Mouse (Mus musculus) liver, embryonic 11.5 days (tissue): Measurements from ENCODE around the gene Eid3. TPM values are rescaled to one million over a fixed set of nuclear protein-coding genes. Genes with fewer than 3 reads are reported as not detected.

Source experiments
- ATAC-seq: fragments of 200-750 bp; cut with Nextera tagmentation; replicated peaks from 2 replicates; pipeline ENCODE4 v1.8.0; 2017; ENCODE audit warnings: moderate number of reproducible peaks, mild to moderate bottlenecking, moderate TSS enrichment, moderate library complexity; ENCODE audit not compliant: low FRiP score
- DNase-seq: peaks from one replicate; pipeline ENCODE4 v3.0.0-alpha.2; 2017; ENCODE audit warnings: low spot score
- H3K27ac ChIP-seq: fragments of 300-500 bp; sonication (generic); 2 replicates; pipeline ENCODE4 v1.5.1; 2014; ENCODE audit warnings: mild to moderate bottlenecking, low read depth, low read length, control low read depth
- H3K27me3 ChIP-seq: fragments of 300-500 bp; sonication (generic); replicated peaks from 2 replicates; pipeline ENCODE4 v1.6.1; 2014; ENCODE audit warnings: low read length, mixed read lengths; ENCODE audit not compliant: control insufficient read depth, insufficient read depth
- H3K36me3 ChIP-seq: fragments of 300-500 bp; sonication (generic); 2 replicates; pipeline ENCODE4 v1.6.1; 2014; ENCODE audit warnings: mild to moderate bottlenecking, low read length, moderate library complexity, mixed read lengths; ENCODE audit not compliant: control insufficient read depth, insufficient read depth
- H3K4me1 ChIP-seq: fragments of 300-500 bp; sonication (generic); replicated peaks from 2 replicates; pipeline ENCODE4 v1.6.1; 2014; ENCODE audit warnings: low read length, mixed read lengths; ENCODE audit not compliant: control insufficient read depth, insufficient read depth
- H3K4me2 ChIP-seq: fragments of 300-500 bp; sonication (generic); 2 replicates; pipeline ENCODE4 v1.6.1; 2014; ENCODE audit warnings: mild to moderate bottlenecking, control low read depth, moderate library complexity
- H3K4me3 ChIP-seq: fragments of 300-500 bp; sonication (generic); 2 replicates; pipeline ENCODE4 v1.5.1; 2014; ENCODE audit warnings: low read depth, low read length, control low read depth
- H3K9ac ChIP-seq: fragments of 300-500 bp; sonication (generic); 2 replicates; pipeline ENCODE4 v1.6.1; 2014; ENCODE audit warnings: low read depth, low read length, control low read depth
- H3K9me3 ChIP-seq: fragments of 300-500 bp; sonication (generic); 2 replicates; pipeline ENCODE4 v1.6.1; 2016; ENCODE audit warnings: low read length, inconsistent platforms, mixed read lengths; ENCODE audit not compliant: control insufficient read depth
- WGBS: fragments of 180-500 bp; shearing (Covaris S2); extraction: QIAGEN DNeasy Blood & Tissue Kit; methylation state at CpG from one replicate; pipeline ENCODE4 v1.1.7; 2014; 5-methylcytosine and 5-hydroxymethylcytosine counted together
- polyA plus RNA-seq: library from polyadenylated mRNA; unstranded; fragments of >200 nt; fragmentation: Nextera tagmentation; extraction: Ambion mirVana; gene quantifications from 2 replicates; pipeline ENCODE4 v1.2.1, GENCODE M21; 2014

Eid3 gene
- polyA plus RNA-seq, 1 experiment from 2014 or later, result 0.75 TPM

DNA sequence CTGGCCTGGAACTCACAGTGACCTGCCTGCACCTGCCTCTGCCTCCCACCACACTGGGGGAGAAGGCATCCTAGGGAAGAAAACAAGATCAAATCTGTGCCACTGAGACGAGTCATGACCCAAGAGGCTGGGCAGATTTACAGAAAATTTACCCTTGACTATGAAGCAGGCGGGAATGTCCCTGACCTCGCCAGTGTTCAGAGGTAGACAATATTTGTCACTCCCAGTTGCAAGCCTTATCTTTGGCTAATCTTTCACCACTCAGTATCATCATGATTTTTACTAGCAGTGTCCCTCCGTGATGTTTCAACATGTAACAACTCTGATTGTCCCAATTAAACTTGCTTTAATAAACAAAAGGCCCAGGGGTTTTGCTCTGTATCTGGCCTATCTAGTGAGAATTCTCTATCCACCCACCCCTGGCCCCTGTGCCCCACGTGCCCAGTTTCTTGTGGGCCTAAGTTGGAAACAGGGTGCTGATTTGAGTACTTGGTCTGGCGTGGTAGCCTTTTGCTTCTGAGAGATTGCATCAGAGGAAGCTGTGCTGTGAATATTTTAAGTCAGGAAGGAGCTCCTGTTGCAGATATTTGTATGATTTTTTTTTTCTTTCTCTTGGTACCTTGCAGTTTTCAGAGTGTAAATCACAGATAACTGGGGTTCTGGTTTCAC is 2.1 kb downstream of the Eid3 start:
- H3K9ac ChIP-seq, result no peak overlapping the region
- peaks cover 9% of the 10 kb centered on the region for H3K4me1 ChIP-seq
- H3K4me3 ChIP-seq, result no peak overlapping the region
- H3K27ac ChIP-seq, result no peak overlapping the region
- ATAC-seq (no peak), DNase-seq (no peak)
- peaks cover 27% of the 10 kb centered on the region for H3K36me3 ChIP-seq
- no peaks in the 10 kb centered on the region for H3K9me3 ChIP-seq
- H3K27me3 ChIP-seq, result no peaks in the 10 kb centered on the region
- WGBS, result 71% methylated on average over 6 of the region's 6 CpGs
- no peak overlapping the region for H3K4me2 ChIP-seq

DNA sequence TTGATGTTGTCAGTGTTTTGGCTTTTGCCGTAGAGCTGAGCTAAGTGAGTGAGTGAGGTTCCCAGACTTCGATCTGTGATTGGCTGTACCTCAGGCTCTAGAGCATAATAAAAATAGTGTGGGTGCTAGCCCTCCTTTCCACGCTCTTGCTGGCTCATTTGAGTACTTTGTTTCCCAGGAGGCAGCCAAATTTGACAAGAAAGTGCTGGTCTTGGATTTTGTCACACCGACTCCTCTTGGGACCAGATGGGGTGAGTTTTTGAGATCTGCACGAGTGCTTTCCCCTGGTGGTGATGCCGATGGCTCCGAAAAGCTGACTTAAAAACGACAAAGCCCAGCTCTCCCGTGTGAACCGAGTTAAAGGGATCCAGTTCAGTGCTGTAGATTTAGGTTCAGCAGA is 9.0 kb downstream of the Eid3 start:
- H3K36me3 ChIP-seq, result peaks cover 40% of the 10 kb centered on the region
- no peak for ATAC-seq
- 93% methylated on average over 10 of the region's 10 CpGs for WGBS
- H3K9me3 ChIP-seq, result no peaks in the 10 kb centered on the region
- no peak for DNase-seq
- H3K27ac ChIP-seq, result no peak overlapping the region
- H3K4me3 ChIP-seq, result no peak overlapping the region
- peaks cover 4% of the 10 kb centered on the region for H3K4me1 ChIP-seq
- H3K27me3 ChIP-seq, result no peaks in the 10 kb centered on the region
- no peak overlapping the region for H3K4me2 ChIP-seq
- H3K9ac ChIP-seq, result no peak overlapping the region

- 82% methylated on average over 16 of the region's 16 CpGs for WGBS
- Histone ChIP-seq H3K36me3 (peaks cover 44% of the 10 kb centered on the region), H3K27ac (no peak overlapping the region), H3K27me3 (no peaks in the 10 kb centered on the region), H3K4me3 (no peak overlapping the region), H3K9ac (no peak overlapping the region), H3K9me3 (no peaks in the 10 kb centered on the region), H3K4me2 (no peak overlapping the region), H3K4me1 (peaks cover 4% of the 10 kb centered on the region)
- ATAC-seq (no peak), DNase-seq (no peak)
These were observed 9.8 kb downstream of the Eid3 start for GRCm38 (mm10) chr10:82876076-82876796.

DNA sequence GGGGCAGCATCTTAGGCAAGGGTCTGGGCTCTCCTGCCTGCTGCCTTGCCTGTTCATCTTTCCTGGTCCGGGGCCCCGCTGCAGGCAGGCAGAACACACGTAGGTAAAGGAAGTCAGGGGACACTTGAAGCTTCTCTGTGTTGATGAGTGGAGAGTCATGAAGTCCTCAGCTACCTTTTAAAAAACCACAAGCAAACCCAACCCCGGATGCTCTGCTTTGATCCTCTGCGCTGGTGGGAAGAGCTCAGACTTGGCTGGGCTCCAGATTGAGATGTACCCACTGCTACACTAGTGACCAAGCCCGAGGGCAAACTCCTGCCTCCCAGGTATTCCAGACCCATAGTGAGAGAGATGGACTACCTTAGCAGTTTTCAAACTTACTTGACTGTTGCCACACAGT is 20.9 kb downstream of the Eid3 start:
- 92% methylated on average over 6 of the region's 6 CpGs for WGBS
- Histone ChIP-seq H3K36me3 (peaks cover 53% of the 10 kb centered on the region), H3K4me2 (no peak overlapping the region), H3K27me3 (no peaks in the 10 kb centered on the region), H3K9ac (no peak overlapping the region), H3K9me3 (no peaks in the 10 kb centered on the region), H3K4me3 (no peak overlapping the region), H3K4me1 (peaks cover 8% of the 10 kb centered on the region), H3K27ac (no peak overlapping the region)
- no peak for DNase-seq
- no peak for ATAC-seq

DNA sequence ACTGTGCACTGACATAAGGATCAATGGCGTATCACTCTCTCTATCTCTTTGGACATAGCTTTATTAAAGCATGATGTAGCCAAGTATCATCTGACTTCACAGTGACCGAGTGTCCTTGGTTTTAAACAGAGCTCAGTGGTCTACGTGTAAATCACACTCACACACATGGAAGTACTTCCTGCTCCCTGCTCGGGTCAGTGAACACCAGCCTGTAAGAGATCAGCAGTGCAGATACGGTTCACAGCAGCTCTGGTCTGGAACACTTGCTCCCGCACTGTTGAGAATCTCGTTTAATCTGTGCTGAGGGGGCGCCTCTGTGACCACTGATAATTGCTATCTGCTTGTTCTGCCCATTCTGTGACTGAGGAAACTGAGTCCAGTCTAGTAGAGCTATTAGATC is 22.1 kb downstream of the Eid3 start:
- no peak overlapping the region for H3K4me3 ChIP-seq
- peaks cover 48% of the 10 kb centered on the region for H3K36me3 ChIP-seq
- no peak overlapping the region for H3K27ac ChIP-seq
- DNase-seq (no peak), ATAC-seq (0 out of 2 replicates have a peak, but pooled peaks have one; percentile 34)
- H3K4me2 ChIP-seq, result no peak overlapping the region
- H3K4me1 ChIP-seq, result peaks cover 8% of the 10 kb centered on the region
- H3K9ac ChIP-seq, result no peak overlapping the region
- no peaks in the 10 kb centered on the region for H3K9me3 ChIP-seq
- WGBS, result 69% methylated on average over 8 of the region's 8 CpGs
- H3K27me3 ChIP-seq, result no peaks in the 10 kb centered on the region

- H3K4me3 ChIP-seq, result no peak overlapping the region
- DNase-seq, result no peak
- no peak for ATAC-seq
- no peak overlapping the region for H3K9ac ChIP-seq
- no peak overlapping the region for H3K4me2 ChIP-seq
- H3K4me1 ChIP-seq, result peaks cover 11% of the 10 kb centered on the region
- WGBS, result 76% methylated on average over 9 of the region's 9 CpGs
- peaks cover 49% of the 10 kb centered on the region for H3K36me3 ChIP-seq
- no peak overlapping the region for H3K27ac ChIP-seq
- no peaks in the 10 kb centered on the region for H3K9me3 ChIP-seq
- no peaks in the 10 kb centered on the region for H3K27me3 ChIP-seq
These were observed 23.1 kb downstream of the Eid3 start for GRCm38 (mm10) chr10:82889447-82889973.

DNA sequence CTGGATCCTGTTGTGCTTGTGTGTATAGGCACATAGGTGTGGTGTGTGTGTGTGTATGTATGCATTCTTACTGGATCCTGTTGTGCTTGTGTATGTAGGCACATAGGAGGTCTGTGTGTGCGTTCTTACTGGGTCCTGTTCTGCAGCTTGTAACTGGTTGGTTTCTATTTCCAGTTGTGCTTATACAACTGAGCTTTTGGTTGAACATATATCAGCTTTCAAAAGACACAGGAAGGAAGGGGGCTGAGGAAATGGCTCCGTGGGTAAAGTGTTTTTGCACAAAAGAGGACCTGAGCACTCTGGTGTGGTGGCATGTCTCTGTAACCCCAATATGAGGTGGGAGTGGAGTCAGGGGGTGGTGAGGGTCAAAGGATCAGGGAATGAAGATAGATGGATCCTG is 24.5 kb downstream of the Eid3 start:
- WGBS, result 74% methylated on average over 2 of the region's 2 CpGs
- Histone ChIP-seq H3K27me3 (no peaks in the 10 kb centered on the region), H3K4me3 (no peak overlapping the region), H3K9me3 (no peaks in the 10 kb centered on the region), H3K36me3 (peaks cover 55% of the 10 kb centered on the region), H3K9ac (no peak overlapping the region), H3K27ac (peak overlapping the region; percentile 32; the same call in 1 of the 2 replicates), H3K4me2 (no peak overlapping the region), H3K4me1 (peaks cover 11% of the 10 kb centered on the region)
- DNase-seq (no peak), ATAC-seq (no peak)

GRCm38 (mm10) chr10:82891427-82891826 is 25.0 kb downstream of the Eid3 start:
- Histone ChIP-seq H3K4me1 (peaks cover 11% of the 10 kb centered on the region), H3K36me3 (peaks cover 55% of the 10 kb centered on the region), H3K9me3 (no peaks in the 10 kb centered on the region), H3K27ac (no peak overlapping the region), H3K4me2 (no peak overlapping the region), H3K27me3 (no peaks in the 10 kb centered on the region), H3K4me3 (no peak overlapping the region), H3K9ac (no peak overlapping the region)
- no peak for ATAC-seq
- DNase-seq, result no peak
- 76% methylated on average over 7 of the region's 7 CpGs for WGBS
